17 mouse cellular contexts compared by ENCODE assay signal in the genomic region with DNA sequence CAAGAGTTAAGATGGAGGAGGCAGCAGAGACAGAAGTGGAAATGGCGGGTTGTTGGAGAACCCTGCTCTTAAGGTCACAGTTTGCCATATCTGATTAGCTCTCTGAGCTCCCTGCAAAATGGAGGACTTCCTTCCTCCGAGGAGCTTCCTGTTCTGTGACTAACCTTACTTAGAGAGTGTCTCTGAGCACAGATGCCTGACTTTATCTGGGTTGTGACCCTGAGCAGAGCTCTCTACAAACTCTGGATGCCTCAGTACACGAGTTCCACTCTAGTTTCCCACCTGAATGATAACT. TPM values are rescaled to one million over a fixed set of nuclear protein-coding genes. Genes with fewer than 3 reads are reported as not detected.
A peak's percentile ranks its signal among the peaks of the same experiment; 100 is the strongest.
DNase-seq lines count a peak whose midpoint lies in the region; ATAC-seq and TF ChIP-seq lines count a peak whose summit lies in the region.
"Had no signal": no experiment of that assay in that cellular context is flagged by ENCODE, and none has a peak within 500 bp of the region (broad histone marks: within the 10 kb centered on the region; RNA-seq: fewer than 3 reads in every experiment).

No protein-coding gene starts in this region.

- TF ChIP-seq RAD21 in CH12.LX (IDR thresholded peaks at IDR 0.05; ENCODE audit: low read depth, low read length): no peak

- no peak; the same call in 1 of the 2 replicates for TF ChIP-seq POLR2A in CH12.LX (IDR thresholded peaks at IDR 0.05; ENCODE audit: low read depth, low read length)
- no peak for TF ChIP-seq POLR2A in myocyte (IDR thresholded peaks at IDR 0.05; ENCODE audit: insufficient read length, low read depth)

- peak; percentile 2; the same call in 1 of the 2 replicates for TF ChIP-seq EP300 in CH12.LX (IDR thresholded peaks at IDR 0.05; ENCODE audit: low read length)

- TF ChIP-seq CTCF in layer of hippocampus, adult 2 months (conservative IDR thresholded peaks at IDR 0.05): no peak
- TF ChIP-seq CTCF in CH12.LX (conservative IDR thresholded peaks at IDR 0.05 in 1 of 2, IDR thresholded peaks at IDR 0.05 in 1 of 2; ENCODE audit: low read depth in 2 of 2, low read length in 2 of 2): no peak

- peaks cover 7% of the 10 kb centered on the region for H3K9me3 ChIP-seq in CH12.LX (replicated peaks; ENCODE audit: low read length)
- no peaks in the 10 kb centered on the region for H3K9me3 ChIP-seq in forebrain, embryonic 12.5 days
- H3K9me3 ChIP-seq in hindbrain, embryonic 16.5 days (ENCODE audit: control insufficient read depth, low read length): no peaks in the 10 kb centered on the region
- H3K9me3 ChIP-seq: embryonic facial prominence, embryonic 10.5 days; forebrain, embryonic 10.5 days; intestine, embryonic 15.5 days had no signal

- H3K27ac ChIP-seq in layer of hippocampus, adult 2 months: peak overlapping the region; percentile 43
- H3K27ac ChIP-seq in CH12.LX (ENCODE audit: insufficient read depth, low read depth): peak overlapping the region; percentile 84; the same call in 1 of the 2 replicates
- no peak overlapping the region for H3K27ac ChIP-seq in forebrain, embryonic 12.5 days
- no peak overlapping the region for H3K27ac ChIP-seq in hindbrain, embryonic 16.5 days (ENCODE audit: low read depth, low read length)
- H3K27ac ChIP-seq: embryonic facial prominence, embryonic 10.5 days; forebrain, embryonic 10.5 days; intestine, embryonic 15.5 days had no signal

- no peak overlapping the region for H3K4me3 ChIP-seq in layer of hippocampus, adult 2 months
- H3K4me3 ChIP-seq in CH12.LX (replicated peaks in 1 of 3; ENCODE audit: low read depth in 2 of 3, low read length in 2 of 3, poor library complexity in 1 of 3): peak overlapping the region in 1 of 3 experiments; percentile 31
- H3K4me3 ChIP-seq in myocyte: no peak overlapping the region
- no peak overlapping the region for H3K4me3 ChIP-seq in forebrain, embryonic 12.5 days (replicated peaks)
- H3K4me3 ChIP-seq in hindbrain, embryonic 16.5 days (ENCODE audit: low read length): no peak overlapping the region
- H3K4me3 ChIP-seq: embryonic facial prominence, embryonic 10.5 days; forebrain, embryonic 10.5 days; intestine, embryonic 15.5 days had no signal

- H3K4me1 ChIP-seq in CH12.LX (ENCODE audit: control insufficient read depth in 1 of 2, insufficient read depth in 2 of 2): peaks cover 6 to 29% of the 10 kb centered on the region in 2 experiments
- peaks cover 17% of the 10 kb centered on the region for H3K4me1 ChIP-seq in forebrain, embryonic 12.5 days
- peaks cover 10% of the 10 kb centered on the region for H3K4me1 ChIP-seq in hindbrain, embryonic 16.5 days (ENCODE audit: control insufficient read depth, insufficient read depth, low read depth, low read length)

- in situ Hi-C loops in CH12.LX (cut with MboI; ENCODE audit: low pct_ligation_motif_present, low pct_unique_long_range_greater_than_20kb, low sequenced_read_pairs): no loop called here

- H3K4me2 ChIP-seq in CH12.LX (ENCODE audit: insufficient read depth, low read depth, poor library complexity, severe bottlenecking) (peak overlapping the region; percentile 99; the same call in 1 of the 2 replicates), myocyte (ENCODE audit: low read depth) (peak overlapping the region; percentile 75)
- no peak overlapping the region for H3K4me2 ChIP-seq in forebrain, embryonic 12.5 days
- no peak overlapping the region for H3K4me2 ChIP-seq in hindbrain, embryonic 16.5 days (ENCODE audit: low read length)
- H3K4me2 ChIP-seq: intestine, embryonic 15.5 days; lung, embryonic 14.5 days had no signal

- no peak for ATAC-seq in forebrain, embryonic 12.5 days (ENCODE audit: low FRiP score)
- no peak for ATAC-seq in hindbrain, embryonic 16.5 days
- ATAC-seq: intestine, embryonic 15.5 days had no signal

- H3K27me3 ChIP-seq in CH12.LX (replicated peaks) (no peaks in the 10 kb centered on the region), myocyte (ENCODE audit: control insufficient read depth, insufficient read depth, insufficient read length) (no peaks in the 10 kb centered on the region)
- H3K27me3 ChIP-seq in forebrain, embryonic 12.5 days: peaks cover 5% of the 10 kb centered on the region; the same call in 1 of the 2 replicates
- no peaks in the 10 kb centered on the region for H3K27me3 ChIP-seq in hindbrain, embryonic 16.5 days (replicated peaks; ENCODE audit: control insufficient read depth, insufficient read depth, low read length)
- H3K27me3 ChIP-seq: intestine, embryonic 15.5 days had no signal

- H3ac ChIP-seq in myocyte (ENCODE audit: control insufficient read depth, insufficient read length): no peak overlapping the region

- H3K36me3 ChIP-seq in CH12.LX (replicated peaks in 1 of 2; ENCODE audit: control insufficient read depth in 1 of 2, insufficient read depth in 1 of 2, low read length in 1 of 2) (no peaks in the 10 kb centered on the region), myocyte (ENCODE audit: control insufficient read depth, insufficient read depth) (no peaks in the 10 kb centered on the region)
- no peaks in the 10 kb centered on the region for H3K36me3 ChIP-seq in forebrain, embryonic 12.5 days (replicated peaks)
- H3K36me3 ChIP-seq in hindbrain, embryonic 16.5 days (ENCODE audit: control insufficient read depth, insufficient read depth, low read length): no peaks in the 10 kb centered on the region
- H3K36me3 ChIP-seq: embryonic facial prominence, embryonic 10.5 days; forebrain, embryonic 10.5 days; intestine, embryonic 15.5 days had no signal

- H3K9ac ChIP-seq in CH12.LX (ENCODE audit: insufficient read depth, low read depth): peak overlapping the region; percentile 83; the same call in 1 of the 2 replicates
- H3K9ac ChIP-seq in forebrain, embryonic 12.5 days: no peak overlapping the region
- no peak overlapping the region for H3K9ac ChIP-seq in hindbrain, embryonic 16.5 days (ENCODE audit: low read depth, low read length)
- H3K9ac ChIP-seq: intestine, embryonic 15.5 days; lung, embryonic 14.5 days had no signal

- intact Hi-C loops in left cerebral cortex, postnatal 4 days (cut with DNase I): no loop called here

- 76% methylated on average over 3 of the region's 3 CpGs for WGBS in forebrain, embryonic 12.5 days
- WGBS in hindbrain, embryonic 16.5 days: 68% methylated on average over 3 of the region's 3 CpGs

- peaks cover 12% of the 10 kb centered on the region for H3K79me2 ChIP-seq in CH12.LX (replicated peaks; ENCODE audit: control insufficient read depth, extremely low read depth, insufficient read depth, poor library complexity, severe bottlenecking)
- H3K79me2 ChIP-seq in myocyte (ENCODE audit: control insufficient read depth, insufficient read depth): peaks cover 12% of the 10 kb centered on the region

- dilution Hi-C loops in CH12.LX (cut with MboI; ENCODE audit: extremely low pct_ligation_motif_present, extremely low pct_unique_long_range_greater_than_20kb, low sequenced_read_pairs): no loop called here

- no peak for DNase-seq in layer of hippocampus, adult 2 months (ENCODE audit: low spot score in 2 of 2)
- no peak for DNase-seq in layer of hippocampus, adult 9-11 months
- DNase-seq in CH12.LX (ENCODE audit: extremely low read depth): peak; percentile 28
- DNase-seq in induced T-regulatory cell, adult 2 months (ENCODE audit: low read depth): peak; percentile 47
- no peak for DNase-seq in left cerebral cortex, postnatal 4 days
- DNase-seq: adrenal gland, postnatal 14 days; cerebellum, adult 11-12 months; gastrocnemius, postnatal 10 days; heart, postnatal 14 days; kidney, postnatal 25 days had no signal

TF ChIP-seq in CH12.LX, 34 proteins besides CTCF, POLR2A, EP300 and RAD21 (continues in another document):
- 0 out of 2 replicates have a peak, but pooled peaks have one; percentile 5 for TF ChIP-seq MAX (IDR thresholded peaks at IDR 0.05; ENCODE audit: low read length)
- TF ChIP-seq USF1 (IDR thresholded peaks at IDR 0.05; ENCODE audit: low read depth, low read length): no peak
- TF ChIP-seq CHD2 (IDR thresholded peaks at IDR 0.05; ENCODE audit: low read length): no peak
- peak; percentile 51; the same call in 1 of the 2 replicates for TF ChIP-seq ZMIZ1 (IDR thresholded peaks at IDR 0.05; ENCODE audit: low read depth, low read length)
- no peak for TF ChIP-seq IRF4 (IDR thresholded peaks at IDR 0.05; ENCODE audit: low read depth, low read length)

TF ChIP-seq in myocyte, 11 proteins besides CTCF, POLR2A, EP300 and RAD21 (continues in another document):
- TF ChIP-seq TCF3 (IDR thresholded peaks at IDR 0.05; ENCODE audit: insufficient read length, low read depth): no peak
- TF ChIP-seq MAX (IDR thresholded peaks at IDR 0.05; ENCODE audit: low read depth): no peak
- no peak for TF ChIP-seq MYOG (IDR thresholded peaks at IDR 0.05; ENCODE audit: control insufficient read depth in 1 of 3, insufficient read depth in 1 of 3, insufficient read length in 2 of 3, low read depth in 2 of 3)
- TF ChIP-seq CEBPB (IDR thresholded peaks at IDR 0.05; ENCODE audit: insufficient read depth, poor library complexity, severe bottlenecking): no peak

RNA-seq across cellular contexts. Expression of a gene that starts 3.3 kb away (rescaled TPM):
- 10 to 100 TPM; 91.8 to 92.0 TPM for total RNA-seq in layer of hippocampus, adult 2 months (2021)
- total RNA-seq in CH12.LX (2012; rRNA removed) (72.3 and 73.2 TPM in 2 replicates), CH12.LX (2014; rRNA removed) (74.0 and 80.4 TPM in 2 replicates)
- polyA plus RNA-seq in CH12.LX (2012; ENCODE audit: insufficient read length, low read depth) (91.9 and 121 TPM in 2 replicates), myocyte (2012; fragmentation: generic; extraction: Trizol) (46.7 TPM)
- polyA plus RNA-seq in forebrain, embryonic 12.5 days (2016; fragmentation: Nextera tagmentation; extraction: Ambion mirVana): 70.7 and 73.5 TPM in 2 replicates
- polyA plus RNA-seq in hindbrain, embryonic 16.5 days (2015; fragmentation: Nextera tagmentation; extraction: Ambion mirVana): 107 and 121 TPM in 2 replicates
- 10 to 100 TPM; 70.2 to 70.8 TPM for total RNA-seq in left cerebral cortex, postnatal 4 days (2021)

RNA-seq across cellular contexts. Expression of a gene that starts 3.7 kb away (rescaled TPM):
- 10 to 100 TPM; 16.8 to 17.4 TPM for total RNA-seq in layer of hippocampus, adult 2 months (2021)
- total RNA-seq in CH12.LX (2012; rRNA removed): 20.0 and 20.3 TPM in 2 replicates
- total RNA-seq in CH12.LX (2014; rRNA removed): 2.4 and 3.6 TPM in 2 replicates
- 3.2 TPM in 2 replicates for polyA plus RNA-seq in CH12.LX (2012; ENCODE audit: insufficient read length, low read depth)
- 13.3 TPM for polyA plus RNA-seq in myocyte (2012; fragmentation: generic; extraction: Trizol)
- polyA plus RNA-seq in forebrain, embryonic 12.5 days (2016; fragmentation: Nextera tagmentation; extraction: Ambion mirVana): 167 and 170 TPM in 2 replicates
- polyA plus RNA-seq in hindbrain, embryonic 16.5 days (2015; fragmentation: Nextera tagmentation; extraction: Ambion mirVana): 53.7 and 58.2 TPM in 2 replicates
- 10 to 100 TPM; 26.6 to 28.8 TPM for total RNA-seq in left cerebral cortex, postnatal 4 days (2021)

RNA-seq across cellular contexts. Expression of a gene that starts 43.3 kb away (rescaled TPM):
- total RNA-seq in layer of hippocampus, adult 2 months (2021): 10 to 100 TPM; 85.6 to 93.4 TPM
- 19.8 and 20.0 TPM in 2 replicates for total RNA-seq in CH12.LX (2012; rRNA removed)
- 5.7 and 6.1 TPM in 2 replicates for total RNA-seq in CH12.LX (2014; rRNA removed)
- polyA plus RNA-seq in CH12.LX (2012; ENCODE audit: insufficient read length, low read depth): 40.2 and 43.2 TPM in 2 replicates
- 15.2 TPM for polyA plus RNA-seq in myocyte (2012; fragmentation: generic; extraction: Trizol)
- polyA plus RNA-seq in forebrain, embryonic 12.5 days (2016; fragmentation: Nextera tagmentation; extraction: Ambion mirVana): 13.5 and 18.5 TPM in 2 replicates
- polyA plus RNA-seq in hindbrain, embryonic 16.5 days (2015; fragmentation: Nextera tagmentation; extraction: Ambion mirVana): 32.1 and 36.6 TPM in 2 replicates
- total RNA-seq in left cerebral cortex, postnatal 4 days (2021): 100 to 1,000 TPM in 1 of 2 experiments, 10 to 100 TPM in 1; 99.4 to 104 TPM

Comparison
In these comparisons a context has a peak if more than half of its experiments do, and no peak if none do; other contexts are left out.
1. DNase-seq: peak in CH12.LX (single experiment) and induced T-regulatory cell, adult 2 months (single experiment); none in layer of hippocampus, adult 2 months (0 of 2), layer of hippocampus, adult 9-11 months (single experiment) and left cerebral cortex, postnatal 4 days (single experiment).
2. H3K27ac ChIP-seq: peak in layer of hippocampus, adult 2 months (single experiment) and CH12.LX (single experiment); none in forebrain, embryonic 12.5 days (single experiment) and hindbrain, embryonic 16.5 days (single experiment).
3. H3K4me2 ChIP-seq: peak in CH12.LX (single experiment) and myocyte (single experiment); none in forebrain, embryonic 12.5 days (single experiment) and hindbrain, embryonic 16.5 days (single experiment).